Mouse (Mus musculus) MEL (cell line): ENCODE results near the gene Auts2. TPM values are rescaled to one million over a fixed set of nuclear protein-coding genes. Genes with fewer than 3 reads are reported as not detected.

Experiments used
- DNase-seq: peaks from one replicate; pipeline ENCODE4 v3.0.0; 2011; ENCODE audit warnings: low read depth, low spot score
- H3K27ac ChIP-seq: 2 replicates; pipeline ENCODE4 v1.5.1; 2012; ENCODE audit warnings: low read depth, mild to moderate bottlenecking, control low read depth, low read length, moderate library complexity; ENCODE audit not compliant: control insufficient read depth
- H3K27me3 ChIP-seq, 2 experiments: fragments of 150-350 bp in 1 of 2; sonication (generic) in 1 of 2; 2 replicates each; pipeline ENCODE4 v1.6.1; 2012; ENCODE audit warnings: low read length in 2 of 2, mild to moderate bottlenecking in 2 of 2, improper control_type of control experiment in 1 of 2, moderate library complexity in 1 of 2; ENCODE audit not compliant: insufficient read depth in 2 of 2, control insufficient read depth in 1 of 2
- H3K36me3 ChIP-seq, 2 experiments: 2 replicates each; pipeline ENCODE4 v1.6.1; 2012 to 2014; ENCODE audit warnings: low read length in 2 of 2, improper control_type of control experiment in 1 of 2, inconsistent platforms in 1 of 2, mild to moderate bottlenecking in 1 of 2; ENCODE audit not compliant: insufficient read depth in 2 of 2, control insufficient read depth in 1 of 2
- H3K4me1 ChIP-seq, 2 experiments: fragments of 150-350 bp in 1 of 2; sonication (generic) in 1 of 2; 2 replicates each; pipeline ENCODE4 v1.6.1; 2012; ENCODE audit warnings: low read length in 2 of 2, improper control_type of control experiment in 1 of 2, mild to moderate bottlenecking in 1 of 2; ENCODE audit not compliant: insufficient read depth in 2 of 2, control insufficient read depth in 1 of 2
- H3K4me3 ChIP-seq, 2 experiments: fragments of 150-350 bp in 1 of 2; sonication (generic) in 1 of 2; 2 replicates each; pipeline ENCODE4 v1.5.1; 2012; ENCODE audit warnings: low read depth in 2 of 2, low read length in 2 of 2, mild to moderate bottlenecking in 2 of 2, moderate library complexity in 2 of 2, control low read depth in 1 of 2, improper control_type of control experiment in 1 of 2; ENCODE audit not compliant: control insufficient read depth in 1 of 2, insufficient read depth in 1 of 2
- H3K79me2 ChIP-seq: 2 replicates; pipeline ENCODE4 v1.6.1; 2012; ENCODE audit warnings: mild to moderate bottlenecking, low read length, moderate library complexity; ENCODE audit not compliant: control insufficient read depth, poor library complexity, insufficient read depth
- H3K9ac ChIP-seq: 2 replicates; pipeline ENCODE4 v1.6.1; 2012; ENCODE audit warnings: low read depth, mild to moderate bottlenecking, control low read depth, low read length, moderate library complexity; ENCODE audit not compliant: control insufficient read depth, poor library complexity, severe bottlenecking
- H3K9me3 ChIP-seq: fragments of 150-350 bp; sonication (generic); replicated peaks from 2 replicates; pipeline ENCODE4 v1.6.1; 2012; ENCODE audit warnings: mild to moderate bottlenecking, low read length, improper control_type of control experiment, moderate library complexity; ENCODE audit not compliant: insufficient read depth
- CTCF ChIP-seq, 3 experiments: IDR thresholded peaks in 2 of 3; conservative IDR thresholded peaks in 1 of 3; 2 replicates each; pipeline ENCODE4 v1.5.1; 2011 to 2012; ENCODE audit warnings: low read length in 3 of 3, low read depth in 2 of 3, mild to moderate bottlenecking in 2 of 3, improper control_type of control experiment in 1 of 3, inconsistent platforms in 1 of 3, mixed read lengths in 1 of 3, moderate library complexity in 1 of 3; ENCODE audit not compliant: control insufficient read depth in 1 of 3, insufficient read depth in 1 of 3, poor library complexity in 1 of 3, severe bottlenecking in 1 of 3
- E2F4 ChIP-seq: IDR thresholded peaks from 2 replicates; pipeline ENCODE4 v1.6.1; 2011; ENCODE audit warnings: low read depth, low read length, improper control_type of control experiment, borderline replicate concordance
- ETS1 ChIP-seq: IDR thresholded peaks from 2 replicates; pipeline ENCODE4 v1.6.1; 2012; ENCODE audit warnings: low read depth, mild to moderate bottlenecking, inconsistent platforms, low read length, improper control_type of control experiment, moderate library complexity
- GABPA ChIP-seq: IDR thresholded peaks from 2 replicates; pipeline ENCODE4 v1.6.1; 2012; ENCODE audit warnings: low read depth, mild to moderate bottlenecking, inconsistent platforms, low read length, improper control_type of control experiment, moderate library complexity
- HCFC1 ChIP-seq: IDR thresholded peaks from 2 replicates; pipeline ENCODE4 v1.6.1; 2012; ENCODE audit warnings: low read depth, mild to moderate bottlenecking, inconsistent platforms, low read length, improper control_type of control experiment, moderate library complexity
- KAT2A ChIP-seq: conservative IDR thresholded peaks from 2 replicates; pipeline ENCODE4 v1.6.1; 2012; ENCODE audit warnings: low read depth, low read length, improper control_type of control experiment, inconsistent platforms
- MAFK ChIP-seq: IDR thresholded peaks from 2 replicates; pipeline ENCODE4 v1.6.1; 2011; ENCODE audit warnings: low read depth, mild to moderate bottlenecking, low read length, improper control_type of control experiment, borderline replicate concordance
- MAX ChIP-seq: IDR thresholded peaks from 2 replicates; pipeline ENCODE4 v1.6.1; 2011; ENCODE audit warnings: low read length, improper control_type of control experiment
- MEF2A ChIP-seq: IDR thresholded peaks from 2 replicates; pipeline ENCODE4 v1.6.1; 2014; ENCODE audit warnings: low read depth, mild to moderate bottlenecking, inconsistent platforms, low read length, improper control_type of control experiment; ENCODE audit not compliant: poor library complexity, insufficient replicate concordance, severe bottlenecking; ENCODE audit errors: extremely low read depth
- MXI1 ChIP-seq: IDR thresholded peaks from 2 replicates; pipeline ENCODE4 v1.6.1; 2011; ENCODE audit warnings: mild to moderate bottlenecking, low read depth, low read length, improper control_type of control experiment
- MYC ChIP-seq: IDR thresholded peaks from 2 replicates; pipeline ENCODE4 v1.6.1; 2011; ENCODE audit warnings: low read depth, mild to moderate bottlenecking, low read length, improper control_type of control experiment, moderate library complexity
- POLR2A ChIP-seq, 2 experiments: IDR thresholded peaks; 2 replicates each; pipeline ENCODE4 v1.6.1; 2011 to 2012; ENCODE audit warnings: low read length in 2 of 2, mild to moderate bottlenecking in 2 of 2, control low read depth in 1 of 2, improper control_type of control experiment in 1 of 2, low read depth in 1 of 2, moderate library complexity in 1 of 2; ENCODE audit not compliant: control insufficient read depth in 1 of 2, insufficient read depth in 1 of 2, poor library complexity in 1 of 2
- POLR2AphosphoS2 ChIP-seq: IDR thresholded peaks from 2 replicates; pipeline ENCODE4 v1.6.1; 2011; ENCODE audit warnings: low read length, improper control_type of control experiment
- POLR2AphosphoS5 ChIP-seq: IDR thresholded peaks from 2 replicates; pipeline ENCODE4 v1.6.1; 2012; ENCODE audit warnings: low read depth, borderline replicate concordance, mild to moderate bottlenecking, inconsistent platforms, low read length, moderate library complexity, mixed read lengths
- RAD21 ChIP-seq: IDR thresholded peaks from 2 replicates; pipeline ENCODE4 v1.6.1; 2011; ENCODE audit warnings: mild to moderate bottlenecking, low read depth, low read length, improper control_type of control experiment
- SIN3A ChIP-seq: IDR thresholded peaks from 2 replicates; pipeline ENCODE4 v1.6.1; 2012; ENCODE audit warnings: low read length, improper control_type of control experiment, inconsistent platforms
- TCF12 ChIP-seq: IDR thresholded peaks from 2 replicates; pipeline ENCODE4 v1.6.1; 2014; ENCODE audit warnings: low read depth, mild to moderate bottlenecking, inconsistent platforms, low read length, improper control_type of control experiment, moderate library complexity
- UBTF ChIP-seq: IDR thresholded peaks from 2 replicates; pipeline ENCODE4 v1.6.1; 2012; ENCODE audit warnings: low read depth, mild to moderate bottlenecking, inconsistent platforms, low read length, improper control_type of control experiment, moderate library complexity, borderline replicate concordance; ENCODE audit not compliant: insufficient read depth
- USF1 ChIP-seq: IDR thresholded peaks from 2 replicates; pipeline ENCODE4 v1.6.1; 2014; ENCODE audit warnings: low read depth, mild to moderate bottlenecking, inconsistent platforms, low read length, improper control_type of control experiment, moderate library complexity
- ZMIZ1 ChIP-seq: IDR thresholded peaks from 2 replicates; pipeline ENCODE4 v1.6.1; 2012; ENCODE audit warnings: low read depth, mild to moderate bottlenecking, inconsistent platforms, low read length, improper control_type of control experiment, moderate library complexity
- polyA plus RNA-seq, 2 experiments: library from polyadenylated mRNA; stranded (reverse) in 1 of 2; unstranded in 1 of 2; fragments of >175 nt in 1 of 2; fragments of >200 nt in 1 of 2; gene quantifications; 2 replicates each; pipeline versions ENCODE4 v1.2.1 to v1.2.4; 2012; ENCODE audit warnings: low replicate concordance in 2 of 2, low read depth in 1 of 2; ENCODE audit not compliant: insufficient read length in 2 of 2, insufficient read depth in 1 of 2, missing spikeins in 1 of 2
- total RNA-seq: library from RNA; depleted of rRNA; stranded (reverse); fragments of 300-350 nt; gene quantifications from 2 replicates; pipeline ENCODE4 v1.2.3, GENCODE M21; 2012

Gene Auts2
- total and polyA plus RNA-seq, 3 experiments, result not detected

DNA sequence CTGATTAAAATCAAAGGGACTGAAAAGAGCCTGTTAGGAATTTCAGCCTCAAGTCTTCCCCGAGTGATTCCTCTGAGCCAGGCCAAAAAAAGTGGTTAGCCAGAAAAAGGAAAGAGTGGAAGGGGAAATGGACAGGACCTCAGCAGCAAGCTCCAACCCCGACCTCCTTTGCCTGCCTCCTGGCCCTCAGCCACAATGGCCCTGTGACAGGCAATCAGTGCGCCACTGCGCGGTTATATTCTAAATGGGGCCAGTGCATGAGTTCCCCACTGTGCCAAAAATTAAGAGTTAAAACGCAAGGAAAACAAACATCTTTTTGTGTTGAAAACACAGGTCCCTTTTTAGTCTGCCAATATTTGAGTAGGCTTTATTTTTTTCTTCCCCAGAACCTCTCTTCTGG is 755.1 kb downstream of the Auts2 start:
- Histone ChIP-seq H3K27ac (no peak overlapping the region), H3K9ac (no peak overlapping the region)
- TF ChIP-seq MAFK (no peak), POLR2AphosphoS2 (no peak), MEF2A (no peak), MYC (no peak), E2F4 (no peak), ETS1 (no peak), POLR2AphosphoS5 (no peak), USF1 (no peak), RAD21 (no peak), HCFC1 (no peak), MXI1 (no peak), KAT2A (no peak), SIN3A (no peak), UBTF (no peak), CTCF (IDR thresholded peaks at IDR 0.05 in 2 of 3, conservative IDR thresholded peaks at IDR 0.05 in 1 of 3; ENCODE audit: control insufficient read depth in 1 of 3, insufficient read depth in 1 of 3, low read depth in 2 of 3, low read length in 3 of 3, poor library complexity in 1 of 3, severe bottlenecking in 1 of 3) (no peak), TCF12 (no peak)
- TF ChIP-seq, all 39 proteins: peak for 0
- H3K27me3 ChIP-seq, result no peaks in the 10 kb centered on the region
- no peaks in the 10 kb centered on the region for H3K79me2 ChIP-seq
- no peaks in the 10 kb centered on the region for H3K36me3 ChIP-seq
- H3K4me1 ChIP-seq, result no peaks in the 10 kb centered on the region
- H3K9me3 ChIP-seq, result no peaks in the 10 kb centered on the region
- H3K4me3 ChIP-seq, result no peak overlapping the region
- no peak for DNase-seq

DNA sequence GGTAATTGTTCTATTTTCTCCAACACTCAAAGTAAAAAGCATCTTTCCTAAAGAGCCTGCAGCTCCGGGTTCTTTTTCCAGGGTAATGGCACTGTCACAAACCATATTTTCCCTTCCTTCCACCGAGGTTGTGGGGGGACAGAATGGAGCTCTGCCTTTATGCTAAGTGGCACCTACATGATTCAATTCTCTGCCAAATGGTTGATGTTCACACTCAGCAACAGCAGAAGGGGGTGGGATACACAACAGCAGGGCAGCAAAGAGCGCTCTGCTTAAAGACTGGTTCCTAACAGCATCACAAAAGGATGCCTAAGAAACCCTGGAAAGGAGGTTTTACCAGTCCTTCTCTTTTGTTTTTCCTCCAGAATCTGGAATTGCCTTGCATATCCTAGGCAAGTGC is 759.9 kb downstream of the Auts2 start:
- H3K27me3 ChIP-seq, result no peaks in the 10 kb centered on the region
- TF ChIP-seq ZMIZ1, result no peak
- no peak for TF ChIP-seq GABPA
- TF ChIP-seq MAX, result no peak
- no peak for TF ChIP-seq MAFK
- TF ChIP-seq RAD21, result no peak
- no peak for TF ChIP-seq POLR2A (IDR thresholded peaks at IDR 0.05; ENCODE audit: control insufficient read depth in 1 of 2, insufficient read depth in 1 of 2, low read depth in 1 of 2, low read length in 2 of 2, poor library complexity in 1 of 2)
- TF ChIP-seq, all 39 proteins: peak for 0
- DNase-seq, result no peak
- Histone ChIP-seq H3K9me3 (no peaks in the 10 kb centered on the region), H3K27ac (no peak overlapping the region), H3K4me3 (no peak overlapping the region), H3K36me3 (no peaks in the 10 kb centered on the region), H3K9ac (no peak overlapping the region), H3K4me1 (no peaks in the 10 kb centered on the region), H3K79me2 (no peaks in the 10 kb centered on the region)
